Mouse (Mus musculus) limb, embryonic 13.5 days (tissue): Measurements from ENCODE around the gene 1700016D06Rik. TPM values are rescaled to one million over a fixed set of nuclear protein-coding genes. Genes with fewer than 3 reads are reported as not detected.

ENCODE experiments used
- ATAC-seq: fragments of 200-750 bp; cut with Nextera tagmentation; 2 replicates; pipeline ENCODE4 v1.8.0; 2017; ENCODE audit warnings: low read depth, moderate number of reproducible peaks, moderate TSS enrichment; ENCODE audit not compliant: low FRiP score
- H3K27ac ChIP-seq: fragments of 300-500 bp; sonication (generic); 2 replicates; pipeline ENCODE4 v1.5.1; 2015; ENCODE audit warnings: inconsistent platforms, mild to moderate bottlenecking, moderate library complexity
- H3K27me3 ChIP-seq: fragments of 300-500 bp; sonication (generic); 2 replicates; pipeline ENCODE4 v1.6.1; 2015; ENCODE audit warnings: mild to moderate bottlenecking, inconsistent platforms
- H3K36me3 ChIP-seq: fragments of 300-500 bp; sonication (generic); 2 replicates; pipeline ENCODE4 v1.6.1; 2015; ENCODE audit warnings: inconsistent platforms, mild to moderate bottlenecking, moderate library complexity
- H3K4me1 ChIP-seq: fragments of 300-500 bp; sonication (generic); 2 replicates; pipeline ENCODE4 v1.6.1; 2015; ENCODE audit warnings: inconsistent platforms
- H3K4me2 ChIP-seq: fragments of 300-500 bp; sonication (generic); replicated peaks from 2 replicates; pipeline ENCODE4 v1.6.1; 2015; ENCODE audit warnings: inconsistent platforms, mild to moderate bottlenecking, moderate library complexity
- H3K4me3 ChIP-seq: fragments of 300-500 bp; sonication (generic); 2 replicates; pipeline ENCODE4 v1.5.1; 2015; ENCODE audit warnings: moderate library complexity, mild to moderate bottlenecking, inconsistent platforms
- H3K9ac ChIP-seq: fragments of 300-500 bp; sonication (generic); 2 replicates; pipeline ENCODE4 v1.6.1; 2015; ENCODE audit warnings: mild to moderate bottlenecking, inconsistent platforms
- H3K9me3 ChIP-seq: fragments of 300-500 bp; sonication (generic); 2 replicates; pipeline ENCODE4 v1.6.1; 2016; ENCODE audit warnings: inconsistent platforms
- WGBS: fragments of 180-500 bp; shearing (Covaris S2); methylation state at CpG from one replicate; pipeline ENCODE4 v1.1.7; 2015; 5-methylcytosine and 5-hydroxymethylcytosine counted together
- polyA plus RNA-seq: library from polyadenylated mRNA; unstranded; fragments of >200 nt; fragmentation: Nextera tagmentation; extraction: Ambion mirVana; gene quantifications from 2 replicates; pipeline ENCODE4 v1.2.1, GENCODE M21; 2015

Gene 1700016D06Rik
- 0.11 TPM in 1 of 2 replicates, not detected in the other for polyA plus RNA-seq

GRCm38 (mm10) chr8:11701033-11701362 lies at the start of gene 1700016D06Rik:
Gene 1700016D06Rik, minus strand, starts transcription at chr8:11701063.
- no peaks in the 10 kb centered on the region for H3K36me3 ChIP-seq
- 68% methylated on average over 6 of the region's 6 CpGs for WGBS
- H3K9ac ChIP-seq = no peak within 1 kb of the TSS

GRCm38 (mm10) chr8:11749472-11749871 lies 48.6 kb upstream of the 1700016D06Rik start:
- Histone ChIP-seq H3K27ac (no peak overlapping the region), H3K9me3 (no peaks in the 10 kb centered on the region), H3K36me3 (no peaks in the 10 kb centered on the region), H3K4me2 (no peak overlapping the region), H3K4me1 (peaks cover 11% of the 10 kb centered on the region), H3K9ac (no peak overlapping the region), H3K27me3 (no peaks in the 10 kb centered on the region), H3K4me3 (no peak overlapping the region)
- ATAC-seq = no peak
- WGBS = 55% methylated on average over 6 of the region's 6 CpGs

More at GRCm38 (mm10) chr8:11701033-11701362, at the start of gene 1700016D06Rik:
- Histone ChIP-seq H3K27ac (no peak within 1 kb of the TSS), H3K9me3 (no peaks in the 10 kb centered on the region), H3K4me2 (peak within 1 kb of the TSS; percentile 60), H3K4me3 (peak within 1 kb of the TSS; percentile 17; the same call in 1 of the 2 replicates), H3K27me3 (peaks cover 15% of the 10 kb centered on the region), H3K4me1 (peaks cover 3% of the 10 kb centered on the region; the same call in 1 of the 2 replicates)
- no peak for ATAC-seq

GRCm38 (mm10) chr8:11746850-11747600 lies 46.2 kb upstream of the 1700016D06Rik start:
- no peak for ATAC-seq
- no peak overlapping the region for H3K4me3 ChIP-seq

GRCm38 (mm10) chr8:11743580-11743979 lies 42.7 kb upstream of the 1700016D06Rik start:
- ATAC-seq = no peak
- Histone ChIP-seq H3K4me3 (no peak overlapping the region), H3K27me3 (no peaks in the 10 kb centered on the region), H3K36me3 (peaks cover 18% of the 10 kb centered on the region), H3K4me1 (peaks cover 11% of the 10 kb centered on the region), H3K4me2 (no peak overlapping the region), H3K27ac (no peak overlapping the region), H3K9me3 (no peaks in the 10 kb centered on the region), H3K9ac (no peak overlapping the region)
- WGBS = 82% methylated on average over 10 of the region's 10 CpGs

More at GRCm38 (mm10) chr8:11746850-11747600, 46.2 kb upstream of the 1700016D06Rik start:
- Histone ChIP-seq H3K27ac (no peak overlapping the region), H3K27me3 (no peaks in the 10 kb centered on the region), H3K36me3 (no peaks in the 10 kb centered on the region), H3K4me2 (no peak overlapping the region), H3K9ac (no peak overlapping the region), H3K9me3 (no peaks in the 10 kb centered on the region), H3K4me1 (peaks cover 11% of the 10 kb centered on the region)
- 57% methylated on average over 11 of the region's 11 CpGs for WGBS

GRCm38 (mm10) chr8:11740857-11741256 lies 40.0 kb upstream of the 1700016D06Rik start:
- Histone ChIP-seq H3K27me3 (no peaks in the 10 kb centered on the region), H3K9me3 (no peaks in the 10 kb centered on the region), H3K4me1 (no peaks in the 10 kb centered on the region), H3K9ac (no peak overlapping the region), H3K27ac (no peak overlapping the region), H3K4me2 (no peak overlapping the region), H3K4me3 (no peak overlapping the region), H3K36me3 (peaks cover 30% of the 10 kb centered on the region)
- 84% methylated on average over 2 of the region's 2 CpGs for WGBS
- ATAC-seq = no peak

GRCm38 (mm10) chr8:11739082-11739481 lies 38.2 kb upstream of the 1700016D06Rik start:
- Histone ChIP-seq H3K9ac (no peak overlapping the region), H3K27me3 (no peaks in the 10 kb centered on the region), H3K27ac (no peak overlapping the region), H3K4me1 (peaks cover 7% of the 10 kb centered on the region; the same call in 1 of the 2 replicates), H3K4me3 (no peak overlapping the region), H3K9me3 (no peaks in the 10 kb centered on the region), H3K4me2 (no peak overlapping the region), H3K36me3 (peaks cover 37% of the 10 kb centered on the region)
- WGBS = 84% methylated on average over 5 of the region's 5 CpGs
- no peak for ATAC-seq

- H3K36me3 ChIP-seq = peaks cover 40% of the 10 kb centered on the region
- no peaks in the 10 kb centered on the region for H3K9me3 ChIP-seq
- 87% methylated on average over 6 of the region's 6 CpGs for WGBS
- ATAC-seq = no peak
- H3K4me1 ChIP-seq = peaks cover 8% of the 10 kb centered on the region; the same call in 1 of the 2 replicates
- H3K27me3 ChIP-seq = no peaks in the 10 kb centered on the region
- no peak overlapping the region for H3K4me3 ChIP-seq
- H3K4me2 ChIP-seq = no peak overlapping the region
- no peak overlapping the region for H3K27ac ChIP-seq
- no peak overlapping the region for H3K9ac ChIP-seq
These were observed 36.2 kb upstream of the 1700016D06Rik start for GRCm38 (mm10) chr8:11737096-11737495.

- Histone ChIP-seq H3K4me1 (peaks cover 15% of the 10 kb centered on the region), H3K27ac (no peak overlapping the region), H3K9me3 (no peaks in the 10 kb centered on the region), H3K27me3 (no peaks in the 10 kb centered on the region), H3K36me3 (peaks cover 38% of the 10 kb centered on the region), H3K4me2 (no peak overlapping the region), H3K4me3 (no peak overlapping the region), H3K9ac (no peak overlapping the region)
- WGBS = 84% methylated on average over 15 of the region's 15 CpGs
- no peak for ATAC-seq
These were observed 34.9 kb upstream of the 1700016D06Rik start for GRCm38 (mm10) chr8:11735672-11736235.

- Histone ChIP-seq H3K9ac (no peak overlapping the region), H3K4me2 (peak overlapping the region; percentile 83), H3K4me3 (peak overlapping the region; percentile 18), H3K9me3 (no peaks in the 10 kb centered on the region), H3K27me3 (peaks cover 30% of the 10 kb centered on the region), H3K27ac (peak overlapping the region; percentile 80), H3K36me3 (peaks cover 9% of the 10 kb centered on the region; the same call in 1 of the 2 replicates), H3K4me1 (peaks cover 37% of the 10 kb centered on the region)
- 14% methylated on average over 12 of the region's 12 CpGs for WGBS
- ATAC-seq = no peak
These were observed 29.5 kb upstream of the 1700016D06Rik start for GRCm38 (mm10) chr8:11730271-11730940.

GRCm38 (mm10) chr8:11728482-11729295 lies 27.8 kb upstream of the 1700016D06Rik start:
- peak overlapping the region; percentile 70 for H3K4me3 ChIP-seq
- H3K9ac ChIP-seq = peak overlapping the region; percentile 83
- H3K27me3 ChIP-seq = peaks cover 41% of the 10 kb centered on the region
- peak; percentile 15; the same call in 1 of the 2 replicates for ATAC-seq
- peak overlapping the region; percentile 87 for H3K27ac ChIP-seq
- WGBS = 2% methylated on average over 55 of the region's 61 CpGs
- peak overlapping the region; percentile 83 for H3K4me2 ChIP-seq
- H3K36me3 ChIP-seq = no peaks in the 10 kb centered on the region
- H3K9me3 ChIP-seq = no peaks in the 10 kb centered on the region
- peaks cover 31% of the 10 kb centered on the region for H3K4me1 ChIP-seq

GRCm38 (mm10) chr8:11727651-11728481 lies 27.0 kb upstream of the 1700016D06Rik start, which contains the start of gene Arhgef7:
Gene Arhgef7, plus strand, starts transcription at chr8:11727721.
- H3K27me3 ChIP-seq = peaks cover 44% of the 10 kb centered on the region
- no peaks in the 10 kb centered on the region for H3K9me3 ChIP-seq
- peaks cover 38% of the 10 kb centered on the region for H3K4me1 ChIP-seq
- under 1% methylated on average over 124 of the region's 127 CpGs for WGBS
- H3K4me3 ChIP-seq = peak within 1 kb of the TSS; percentile 70
- peak; percentile 78 for ATAC-seq
- peak within 1 kb of the TSS; percentile 83 for H3K9ac ChIP-seq
- peak within 1 kb of the TSS; percentile 83 for H3K4me2 ChIP-seq
- no peaks in the 10 kb centered on the region for H3K36me3 ChIP-seq
- peak within 1 kb of the TSS; percentile 87 for H3K27ac ChIP-seq
